Mouse (Mus musculus): ENCODE data around the gene Kdm2b. TPM values are rescaled to one million over a fixed set of nuclear protein-coding genes. Genes with fewer than 3 reads are reported as not detected.

Gene Kdm2b
- 10 to 100 TPM; 60.5 to 66.5 TPM for total RNA-seq (2023)

GRCm38 (mm10) chr5:122989551-122990330 lies at the start of gene Kdm2b:
Kdm2b (minus strand) TSS chr5:122989823.

DNA sequence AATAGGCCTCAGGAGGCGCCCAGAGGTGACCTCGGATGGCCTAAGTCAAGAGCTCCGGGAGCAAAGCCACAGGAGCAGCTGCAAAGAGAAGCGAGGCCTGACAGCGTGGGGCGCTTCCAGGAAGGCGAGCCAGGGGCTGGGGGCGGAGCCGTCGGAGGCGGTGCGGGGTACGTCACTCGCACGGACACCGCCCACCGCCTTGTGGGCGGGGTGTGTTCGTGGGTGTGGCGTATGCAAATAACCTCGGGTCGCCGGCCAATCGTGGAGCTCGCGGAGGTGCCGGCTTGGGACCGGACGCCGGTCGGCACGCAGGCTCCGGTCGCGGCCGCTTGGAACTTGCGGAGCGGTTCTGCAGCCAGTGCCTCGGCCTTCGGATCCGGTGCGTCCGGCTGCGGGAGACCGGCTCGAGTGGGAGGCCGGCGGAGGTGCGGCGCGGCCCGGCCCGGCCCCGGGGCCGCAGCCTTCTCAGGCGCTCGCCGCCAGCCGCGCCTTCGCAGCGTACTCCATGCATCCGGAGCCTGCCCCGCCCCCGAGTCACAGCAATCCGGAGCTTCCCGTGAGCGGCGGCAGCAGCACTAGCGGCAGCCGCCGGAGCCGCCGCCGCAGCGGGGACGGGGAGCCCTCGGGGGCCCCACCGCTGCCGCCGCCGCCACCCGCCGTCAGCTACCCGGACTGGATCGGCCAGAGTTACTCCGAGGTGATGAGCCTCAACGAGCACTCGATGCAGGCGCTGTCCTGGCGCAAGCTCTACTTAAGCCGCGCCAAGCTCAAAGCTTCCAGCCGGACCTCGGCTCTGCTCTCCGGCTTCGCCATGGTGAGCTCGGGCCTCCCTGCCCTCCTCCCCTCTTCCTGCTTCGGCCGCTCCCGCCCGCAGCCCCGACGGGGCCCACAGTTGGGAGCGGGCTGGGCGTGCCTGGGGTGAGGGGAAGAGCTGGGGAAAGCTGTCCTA lies 25.4 kb upstream of the Kdm2b start, which contains the start of gene Orai1:
Orai1 (plus strand) TSS at position 322 of the 949 bp plus-strand sequence.

DNA sequence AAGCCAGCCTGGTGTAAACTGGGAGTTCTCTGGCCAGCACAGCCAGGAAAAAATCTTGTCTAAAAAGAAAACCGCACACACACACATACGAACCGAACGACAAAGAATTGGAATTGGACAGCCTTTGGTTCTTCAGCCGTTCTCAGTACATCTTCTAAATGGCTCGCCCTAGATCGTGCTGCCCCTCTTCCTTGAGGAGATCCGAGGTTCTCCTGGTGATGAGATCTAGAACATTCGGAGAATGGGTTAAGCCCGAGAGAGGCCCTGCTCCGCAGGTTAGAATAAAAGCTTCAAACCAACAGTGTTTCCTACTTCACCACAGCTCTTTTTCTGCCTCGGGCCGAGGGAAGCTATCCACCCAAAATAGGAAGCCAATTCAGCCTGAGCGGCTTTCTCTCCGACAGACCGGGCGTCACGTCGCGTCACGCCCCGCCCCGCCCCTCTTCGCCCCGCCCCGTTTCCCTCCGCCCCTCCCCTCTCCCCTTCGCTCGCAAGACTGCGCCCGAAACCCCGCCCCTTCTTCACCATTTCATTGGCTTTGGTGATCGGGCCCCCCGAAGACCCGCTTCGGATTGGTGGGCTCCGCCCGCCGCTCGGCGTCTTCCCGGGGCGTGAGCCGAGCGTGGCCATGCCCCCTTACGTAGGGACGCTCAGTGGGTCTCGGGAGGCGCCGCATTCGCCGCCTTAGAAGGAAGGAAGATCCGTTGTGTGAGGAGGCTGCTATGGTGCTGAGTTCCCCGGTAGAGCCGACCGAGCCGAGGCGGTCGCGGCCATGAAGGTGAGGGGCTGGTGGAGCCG lies 139.9 kb downstream of the Kdm2b start, which contains the start of gene Rnf34:
Rnf34 (plus strand) TSS at position 528 of the 798 bp plus-strand sequence.

GRCm38 (mm10) chr5:122820777-122821523 lies 168.7 kb downstream of the Kdm2b start, which contains the start of gene Anapc5:
Anapc5 (minus strand) TSS chr5:122821339.

Other genes starting within 250 kb of the Kdm2b start
- 10 to 100 TPM; 24.0 to 25.5 TPM for gene Camkk2, start 210.4 kb downstream of the Kdm2b start, total RNA-seq (2023)
- gene Anapc5, start 168.5 kb downstream of the Kdm2b start, total RNA-seq (2023), result 100 to 1,000 TPM; 264 to 271 TPM
- 10 to 100 TPM; 25.6 to 30.4 TPM for gene Rnf34, start 139.8 kb downstream of the Kdm2b start, total RNA-seq (2023)
- gene Orai1, start 25.3 kb upstream of the Kdm2b start, total RNA-seq (2023), result 10 to 100 TPM; 73.3 to 78.4 TPM
- gene Morn3, start 57.2 kb upstream of the Kdm2b start, total RNA-seq (2023), result not detected
- 1 to 10 TPM; 7.0 to 7.8 TPM for gene Tmem120b, start 78.6 kb upstream of the Kdm2b start, total RNA-seq (2023)
- gene Rhof, start 142.9 kb upstream of the Kdm2b start, total RNA-seq (2023), result 10 to 100 TPM; 92.6 to 93.9 TPM
- 100 to 1,000 TPM; 101 to 106 TPM for gene Setd1b, start 152.4 kb upstream of the Kdm2b start, total RNA-seq (2023)
- 10 to 100 TPM; 25.4 to 33.7 TPM for gene Psmd9, start 179.6 kb upstream of the Kdm2b start, total RNA-seq (2023)
- not detected for gene Hpd, start 192.9 kb upstream of the Kdm2b start, total RNA-seq (2023)

All from T-cell, adult 66 days (primary cell).